Mouse (Mus musculus) heart, postnatal 25 days (tissue): ENCODE measurements at regions not wholly inside any gene's neighbourhood (a gene's known extent, or its start where the extent isn't known, plus 50 kb on each side); places are given as distances from the start of the nearest gene placed in this dataset.
A peak's percentile ranks its signal among the peaks of the same experiment; 100 is the strongest.
"Not testable (repeated sequence)": the region's sequence is repeated elsewhere in the genome, so short reads cannot be mapped to it uniquely, and the experiment has no call there.

ENCODE experiments used
- DNase-seq: peaks from one replicate; pipeline ENCODE4 v3.0.0; 2022; ENCODE audit warnings: low spot score
- intact Hi-C: fragments of 180-260 bp; cut with DNase I; formaldehyde crosslinking; loops from one replicate; pipeline ENCODE4 v1.15.1; 2025

GRCm38 (mm10) chr2:39420696-39421095 is 194.4 kb upstream of the Ppp6c start:
- intact Hi-C loops = no loop called here
- no peak for DNase-seq

GRCm38 (mm10) chr2:39400336-39400735 is 174.1 kb upstream of the Ppp6c start:
- DNase-seq = no peak
- intact Hi-C loops = no loop called here

GRCm38 (mm10) chr2:39399523-39399922 is 173.3 kb upstream of the Ppp6c start:
- no peak for DNase-seq
- intact Hi-C loops = no loop called here

GRCm38 (mm10) chr2:39394643-39395042 is 168.4 kb upstream of the Ppp6c start:
- no peak for DNase-seq
- intact Hi-C loops = no loop called here

GRCm38 (mm10) chr2:39377264-39377663 is 151.0 kb upstream of the Ppp6c start:
- no peak for DNase-seq
- intact Hi-C loops = no loop called here

GRCm38 (mm10) chr2:39373068-39373779 is 147.0 kb upstream of the Ppp6c start:
- intact Hi-C loops = loop anchor here (1.0 kb wide), 1 partner anchor 105 kb away; no protein-coding TSS in a partner anchor
- peak; percentile 79 for DNase-seq

GRCm38 (mm10) chr2:39344207-39344606 is 118.0 kb upstream of the Ppp6c start:
- no peak for DNase-seq
- intact Hi-C loops = no loop called here

GRCm38 (mm10) chr2:39340406-39340805 is 114.2 kb upstream of the Ppp6c start:
- DNase-seq = no peak
- intact Hi-C loops = no loop called here

- DNase-seq = no peak
- intact Hi-C loops = no loop called here
These were observed 112.8 kb upstream of the Ppp6c start for GRCm38 (mm10) chr2:39338832-39339649.

- intact Hi-C loops = no loop called here
- no peak for DNase-seq
These were observed 111.3 kb upstream of the Ppp6c start for GRCm38 (mm10) chr2:39337524-39337923.

GRCm38 (mm10) chr2:39325715-39326493 is 99.7 kb upstream of the Ppp6c start:
- no peak for DNase-seq
- intact Hi-C loops = no loop called here

GRCm38 (mm10) chr2:39325122-39325521 is 98.9 kb upstream of the Ppp6c start:
- DNase-seq, intact Hi-C loops: not testable (repeated sequence)

GRCm38 (mm10) chr2:39299798-39300382 is 73.6 kb upstream of the Ppp6c start:
- intact Hi-C loops = no loop called here
- no peak for DNase-seq

GRCm38 (mm10) chr2:39299290-39299689 is 73.0 kb upstream of the Ppp6c start:
- no peak for DNase-seq
- intact Hi-C loops = no loop called here

GRCm38 (mm10) chr2:39295435-39295834 is 69.2 kb upstream of the Ppp6c start:
- intact Hi-C loops = no loop called here
- DNase-seq = no peak

GRCm38 (mm10) chr2:39278218-39278617 is 52.0 kb upstream of the Ppp6c start:
- intact Hi-C loops = no loop called here
- DNase-seq = no peak
